Mouse (Mus musculus) lung, postnatal 14 days (tissue): ENCODE results near the gene Asic2.
"Not testable (repeated sequence)": the region's sequence is repeated elsewhere in the genome, so short reads cannot be mapped to it uniquely, and the experiment has no call there.

Source experiments
- DNase-seq: peaks from one replicate; pipeline ENCODE4 v3.0.0; 2021

Gene Asic2

DNA sequence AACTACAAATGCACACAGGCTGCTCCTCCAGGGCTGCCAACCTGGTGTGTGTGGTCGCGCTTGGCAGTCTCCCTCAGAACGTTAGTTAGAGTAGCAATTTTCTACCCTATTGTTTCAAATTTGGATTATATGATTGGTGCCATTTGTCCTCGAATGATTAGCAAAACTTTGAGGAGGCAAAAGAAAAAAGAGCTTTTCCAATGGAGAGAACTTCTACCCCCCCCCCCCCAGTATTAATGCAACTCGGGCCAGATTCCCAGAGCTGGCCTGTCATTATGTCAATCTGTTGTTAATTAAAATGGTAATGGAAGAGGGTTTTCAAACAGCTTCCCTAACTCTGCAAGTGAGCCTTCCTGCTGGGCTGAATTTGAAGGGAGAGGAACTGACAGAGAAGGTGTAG lies 690.9 kb downstream of the Asic2 start:
- no peak for DNase-seq

DNA sequence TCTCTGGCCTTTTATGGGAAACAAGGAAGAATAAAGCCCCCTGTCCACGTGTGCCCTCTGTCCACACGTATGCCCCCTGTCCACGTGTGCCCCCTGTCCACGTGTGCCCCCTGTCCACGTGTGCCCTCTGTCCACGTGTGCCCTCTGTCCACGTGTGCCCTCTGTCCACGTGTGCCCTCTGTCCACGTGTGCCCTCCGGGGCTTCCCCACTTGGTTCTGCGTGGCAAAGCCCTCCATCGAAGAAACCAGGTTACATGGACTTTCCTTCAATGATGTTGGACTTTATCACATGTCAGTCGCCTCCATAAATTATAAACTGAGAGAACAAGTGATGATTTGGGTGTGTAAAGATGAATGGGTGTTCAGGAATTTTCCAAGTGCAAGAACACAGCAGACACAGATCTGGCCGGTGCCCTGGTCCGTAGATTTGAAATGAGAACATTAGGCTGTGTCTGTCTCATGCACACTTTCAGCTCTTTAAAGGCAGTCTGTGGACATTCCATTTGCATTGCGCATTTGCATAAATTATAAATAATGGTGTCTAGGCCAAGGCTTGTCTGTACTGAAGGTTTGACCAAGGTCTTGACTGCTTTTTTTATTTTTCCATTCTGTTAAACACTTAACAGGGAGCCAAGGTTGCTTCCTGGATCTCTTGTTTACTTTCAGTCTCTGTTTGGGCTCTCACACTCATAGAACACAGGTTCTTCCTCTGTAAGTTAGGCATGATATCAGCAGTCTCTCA lies 695.4 kb downstream of the Asic2 start:
- DNase-seq, result no peak

DNA sequence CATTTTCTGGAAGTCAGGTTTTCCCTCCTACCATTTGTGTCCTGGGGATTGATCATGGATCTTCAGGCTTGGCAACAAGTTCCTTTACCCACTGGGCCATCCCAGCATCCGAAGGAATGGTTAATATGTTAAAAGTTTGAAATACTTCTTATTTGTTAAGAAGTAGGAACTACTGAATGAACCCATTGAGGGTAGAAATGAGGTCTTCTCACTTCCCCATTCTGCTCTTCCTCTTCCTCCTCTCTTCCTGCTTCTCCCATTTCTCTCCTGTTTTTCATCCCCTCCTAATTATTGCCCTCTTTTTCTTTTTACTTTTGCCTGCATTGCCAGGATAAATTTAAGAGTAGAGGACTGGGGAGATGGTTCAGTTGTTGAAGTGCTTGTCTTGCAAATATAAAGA lies 696.8 kb downstream of the Asic2 start:
- DNase-seq, result no peak

DNA sequence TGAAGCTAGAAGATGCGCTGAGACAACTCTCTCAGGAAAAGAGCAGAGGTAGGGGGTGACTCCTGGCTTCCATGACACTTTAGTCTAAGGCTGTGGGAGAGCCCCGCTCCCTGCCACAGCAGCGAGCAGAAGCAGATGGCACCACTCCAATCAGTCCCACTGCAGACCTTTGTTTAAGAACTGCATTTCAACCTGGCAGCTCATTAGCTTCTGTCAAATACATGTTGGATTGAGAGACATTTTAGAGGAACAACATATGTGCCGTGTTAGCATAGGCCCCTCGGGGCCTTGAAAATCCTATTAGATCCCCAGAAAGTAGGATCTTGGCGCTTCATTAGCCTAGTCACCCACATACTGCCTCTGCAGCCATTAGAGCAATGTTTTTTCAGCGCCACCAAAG lies 697.7 kb downstream of the Asic2 start:
- DNase-seq, result no peak

- no peak for DNase-seq
These were observed 704.5 kb downstream of the Asic2 start for GRCm38 (mm10) chr11:81263757-81264156.

- no peak for DNase-seq
These were observed 705.1 kb downstream of the Asic2 start for GRCm38 (mm10) chr11:81263193-81263592.

DNA sequence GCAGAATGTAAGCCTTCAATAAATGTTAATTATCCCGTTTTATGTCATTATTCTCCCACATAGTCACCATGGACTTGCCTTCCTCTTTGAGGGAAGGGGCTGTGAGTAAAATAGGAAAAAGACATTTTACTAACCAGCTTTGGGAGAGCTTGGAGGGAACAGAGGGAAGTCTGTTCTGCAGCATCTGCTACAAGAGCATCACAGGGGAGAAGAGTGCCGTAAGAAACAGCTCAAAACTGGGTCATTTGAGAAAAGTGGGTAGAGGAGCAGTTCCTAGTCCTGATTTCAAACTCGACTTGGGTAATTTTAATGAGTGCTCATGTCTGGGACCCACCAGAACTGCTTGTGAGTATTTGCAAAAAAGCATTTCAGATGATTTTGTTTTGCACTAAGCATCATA lies 707.0 kb downstream of the Asic2 start:
- no peak for DNase-seq

DNA sequence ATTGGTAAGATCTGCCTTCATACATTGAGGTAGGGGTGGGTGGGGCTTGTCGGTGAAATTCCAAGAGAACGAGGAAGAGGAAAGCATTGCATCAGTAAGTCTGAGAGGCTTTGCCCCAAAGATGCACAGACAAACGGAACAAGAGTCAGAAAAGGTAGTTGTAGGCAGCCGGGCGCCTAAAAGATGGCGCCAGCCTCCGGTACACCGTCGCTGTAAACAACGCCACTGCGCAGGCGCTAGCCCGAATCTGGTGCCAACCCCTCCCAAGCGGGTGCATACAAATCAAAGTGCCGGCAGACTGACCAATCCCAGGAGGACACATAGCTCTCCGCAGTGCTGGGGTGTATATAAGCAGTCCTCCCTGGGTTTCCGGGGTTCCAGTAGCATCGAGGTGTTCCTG lies 727.1 kb downstream of the Asic2 start:
- DNase-seq, result not testable (repeated sequence)

DNA sequence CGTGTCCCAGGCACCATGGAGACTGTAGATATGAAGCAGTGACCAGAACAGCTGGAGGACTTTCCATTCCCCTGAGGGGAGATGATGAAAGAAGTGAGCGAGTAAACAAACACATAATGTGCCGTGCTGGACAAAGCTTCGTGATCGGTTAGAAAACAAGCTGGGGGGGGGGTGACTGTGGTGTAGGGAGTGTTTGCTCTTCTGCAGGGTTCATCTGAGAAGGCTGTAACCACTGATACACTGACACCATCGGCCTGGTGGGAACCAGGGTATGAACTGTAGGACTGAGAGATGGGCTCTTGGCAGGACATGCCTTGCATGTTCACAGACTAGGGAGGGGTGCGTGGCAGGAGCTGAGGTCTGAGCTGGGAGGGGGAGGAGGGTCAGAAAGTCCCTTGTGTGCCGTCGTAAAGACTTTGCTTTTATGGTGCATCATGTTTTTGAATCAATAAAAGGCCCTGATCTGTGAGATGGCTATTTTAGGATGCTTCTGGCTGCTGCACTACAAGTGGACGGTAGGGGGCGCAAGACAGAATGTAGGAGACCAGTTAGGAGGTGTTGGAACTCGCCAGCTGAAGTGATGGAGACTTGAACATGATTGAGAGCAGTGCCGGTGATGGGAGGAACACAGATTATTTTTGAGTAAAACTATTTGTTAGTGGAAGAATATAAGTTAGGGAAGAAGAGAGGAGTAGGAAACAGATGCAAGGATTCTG lies 728.1 kb downstream of the Asic2 start:
- DNase-seq, result peak; percentile 44

DNA sequence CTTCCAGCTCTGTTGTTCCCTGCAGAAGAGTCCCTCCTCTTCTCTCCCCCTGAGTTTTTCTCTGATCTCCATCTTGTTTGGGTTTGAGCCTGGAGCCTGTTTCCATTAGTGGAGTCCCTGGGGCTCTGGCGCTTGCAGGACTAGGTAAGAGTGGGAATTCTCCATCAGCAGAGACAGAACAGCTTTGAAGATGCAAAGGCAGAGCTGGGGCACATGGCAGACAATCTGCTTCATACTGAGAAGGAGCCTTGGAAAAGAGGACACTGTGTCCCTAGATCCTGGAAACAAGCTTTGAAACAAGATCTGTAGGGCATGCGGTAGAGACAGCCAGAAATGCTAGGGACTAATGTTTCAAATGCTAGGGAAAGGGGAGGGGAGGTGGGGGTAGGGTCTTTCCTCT lies 729.2 kb downstream of the Asic2 start:
- DNase-seq, result no peak

DNA sequence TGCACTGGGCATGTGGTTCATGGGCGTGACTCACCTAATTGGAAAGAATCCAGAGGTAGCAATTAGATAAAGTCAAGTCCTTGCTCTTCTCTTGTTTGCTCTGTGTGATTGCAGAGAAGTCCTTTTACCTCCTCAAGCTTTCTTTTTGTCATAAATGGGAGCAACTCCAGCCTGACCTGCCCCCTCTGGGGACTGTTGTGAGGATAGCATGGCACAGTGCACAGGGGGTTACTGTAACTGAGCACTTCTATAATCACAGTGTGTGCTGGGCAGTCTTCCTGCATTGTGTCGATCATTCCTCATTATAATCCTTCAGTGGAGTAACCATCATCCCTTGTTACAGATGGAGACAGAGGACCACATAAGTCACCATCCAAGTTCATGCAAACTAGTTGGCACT lies 732.2 kb downstream of the Asic2 start:
- DNase-seq, result no peak

GRCm38 (mm10) chr11:81223361-81223760 lies 744.9 kb downstream of the Asic2 start:
- no peak for DNase-seq

GRCm38 (mm10) chr11:81220786-81221185 lies 747.5 kb downstream of the Asic2 start:
- DNase-seq, result no peak

GRCm38 (mm10) chr11:81205471-81205870 lies 762.8 kb downstream of the Asic2 start:
- no peak for DNase-seq

DNA sequence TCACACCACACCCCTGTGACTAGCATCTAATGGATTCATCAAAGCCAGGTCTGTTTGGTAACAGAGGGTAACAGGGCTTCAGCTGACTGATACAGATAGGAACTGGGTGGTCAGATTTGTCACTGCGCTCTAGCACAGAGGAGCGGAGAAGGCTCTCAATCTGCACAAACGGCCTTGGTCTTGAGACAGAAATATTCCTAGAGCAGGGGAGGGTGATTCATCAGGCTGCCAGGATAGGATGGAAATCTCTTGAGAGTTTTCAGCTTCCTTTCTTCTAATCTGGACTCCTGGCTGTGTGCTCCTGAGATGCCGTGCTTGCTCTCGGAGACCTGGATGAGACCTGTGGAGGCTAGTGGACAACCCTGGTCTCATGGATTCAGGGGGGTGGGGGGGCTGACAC lies 765.7 kb downstream of the Asic2 start:
- DNase-seq, result no peak

DNA sequence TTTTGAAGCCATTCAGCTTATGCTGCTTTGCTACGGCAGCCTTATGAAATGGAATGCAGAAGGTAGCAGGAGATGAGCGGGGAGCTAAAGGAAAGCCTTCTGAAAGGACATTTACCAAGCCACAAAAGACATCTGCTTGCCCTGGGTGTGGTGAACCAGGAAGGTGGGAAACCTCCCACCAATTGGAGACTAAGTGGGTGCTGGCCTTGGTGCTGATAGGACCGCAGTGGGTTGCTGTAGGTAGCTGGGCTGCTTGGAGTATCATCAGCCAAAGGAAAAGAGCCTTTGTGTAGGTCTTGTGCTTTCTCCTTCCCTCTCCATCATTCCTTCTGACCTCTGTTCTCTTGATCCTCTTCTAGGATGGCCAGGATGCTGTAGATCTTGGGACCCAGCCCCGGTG lies 774.4 kb downstream of the Asic2 start:
- no peak for DNase-seq

DNA sequence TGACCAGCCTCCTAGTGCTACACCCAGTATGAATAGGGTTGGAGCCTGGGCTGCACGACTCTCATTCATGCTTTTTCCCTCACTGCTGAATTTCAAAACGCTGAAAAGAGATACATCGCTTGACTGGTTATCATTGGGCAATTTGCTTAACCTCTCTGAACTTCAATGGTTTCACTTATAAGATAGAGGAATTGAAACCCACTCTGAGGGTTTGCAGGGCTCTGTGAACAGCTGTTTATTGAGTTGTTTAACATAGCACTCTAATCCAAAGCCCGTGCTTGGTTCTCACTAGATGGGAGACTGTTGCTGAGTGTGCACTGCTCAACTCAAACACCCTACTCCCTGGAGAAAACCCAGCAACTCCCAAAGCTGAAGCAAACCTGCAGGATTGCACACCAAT lies 776.1 kb downstream of the Asic2 start:
- no peak for DNase-seq

DNA sequence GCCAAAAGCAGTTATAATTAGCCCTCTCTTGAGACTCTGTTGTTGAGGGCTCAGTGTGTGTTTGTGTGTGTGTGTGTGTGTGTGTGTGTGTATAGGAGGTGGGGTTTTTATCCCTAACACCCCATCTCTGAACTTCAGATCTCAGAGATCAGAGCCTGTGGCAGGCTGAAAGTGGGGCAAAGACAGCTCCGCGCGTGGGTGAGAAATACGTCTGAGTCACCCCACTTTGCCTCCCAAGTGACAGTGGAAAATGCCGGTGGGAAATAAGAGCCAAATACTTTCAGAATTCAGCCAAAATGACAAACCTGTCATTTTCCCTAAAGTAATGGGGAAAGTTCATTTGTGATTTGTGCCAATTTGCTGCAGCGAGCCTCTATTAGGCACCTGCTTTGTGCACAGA lies 779.2 kb downstream of the Asic2 start:
- DNase-seq, result no peak

DNA sequence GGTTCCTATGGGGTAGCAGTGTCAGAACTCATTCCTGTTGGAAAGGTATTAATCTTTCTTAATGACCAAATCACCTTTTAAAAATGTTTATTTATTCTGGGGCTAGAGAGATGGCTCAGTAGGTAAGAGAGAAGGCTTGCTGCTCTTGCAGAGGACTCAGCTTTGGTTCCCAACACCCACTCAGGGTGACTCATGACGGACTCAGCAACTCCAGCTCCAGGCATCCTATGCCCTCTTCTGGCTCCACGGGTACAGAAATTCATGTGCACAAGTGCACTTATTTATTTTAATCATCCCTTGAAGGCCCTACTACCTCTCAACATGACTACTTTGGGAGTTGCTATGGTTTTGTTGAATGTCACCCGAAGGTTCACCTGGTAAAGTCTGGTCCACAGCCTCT lies 780.4 kb downstream of the Asic2 start:
- DNase-seq, result no peak

DNA sequence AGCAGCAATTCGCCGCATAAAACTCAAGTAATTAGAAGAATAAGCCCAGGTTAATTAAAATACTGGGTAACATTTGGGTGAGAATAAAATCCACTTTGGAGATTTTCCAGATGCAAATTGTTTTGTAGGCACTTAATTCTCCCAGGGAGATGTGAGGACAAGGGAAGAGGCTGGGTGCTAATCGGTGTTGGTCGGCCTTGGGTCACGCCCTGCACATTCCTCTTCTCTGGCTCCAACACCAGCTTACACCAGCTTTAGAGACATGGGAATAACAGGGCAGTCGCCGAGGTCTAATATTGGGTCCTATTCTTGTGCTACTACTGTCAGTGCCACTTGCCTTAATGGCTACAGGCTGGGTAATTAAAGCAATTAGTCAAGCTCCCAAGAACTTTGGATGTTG lies 783.5 kb downstream of the Asic2 start:
- DNase-seq, result no peak

DNA sequence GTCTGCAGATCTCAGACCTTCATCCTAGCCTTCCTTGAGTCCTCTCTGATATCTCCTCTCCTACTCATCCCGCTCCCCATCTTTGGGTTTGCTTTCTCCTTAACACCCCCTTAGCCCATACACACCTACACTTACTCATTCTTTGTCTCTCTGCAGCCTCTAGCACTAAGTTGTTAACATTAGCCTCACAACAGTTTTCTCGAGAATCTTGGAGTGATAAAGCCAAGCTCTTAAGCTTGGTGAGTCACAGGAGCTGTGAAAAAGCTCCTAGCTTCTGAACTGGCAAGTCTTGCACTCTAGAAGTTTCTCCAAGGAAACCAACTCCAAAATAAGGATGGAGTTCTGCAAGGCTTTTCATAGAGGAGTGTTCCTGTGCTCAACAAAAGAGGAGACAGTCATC lies 803.4 kb downstream of the Asic2 start:
- no peak for DNase-seq

- DNase-seq, result no peak
These were observed 805.2 kb downstream of the Asic2 start for GRCm38 (mm10) chr11:81163056-81163455.

- DNase-seq, result no peak
These were observed 814.4 kb downstream of the Asic2 start for GRCm38 (mm10) chr11:81153841-81154240.

DNA sequence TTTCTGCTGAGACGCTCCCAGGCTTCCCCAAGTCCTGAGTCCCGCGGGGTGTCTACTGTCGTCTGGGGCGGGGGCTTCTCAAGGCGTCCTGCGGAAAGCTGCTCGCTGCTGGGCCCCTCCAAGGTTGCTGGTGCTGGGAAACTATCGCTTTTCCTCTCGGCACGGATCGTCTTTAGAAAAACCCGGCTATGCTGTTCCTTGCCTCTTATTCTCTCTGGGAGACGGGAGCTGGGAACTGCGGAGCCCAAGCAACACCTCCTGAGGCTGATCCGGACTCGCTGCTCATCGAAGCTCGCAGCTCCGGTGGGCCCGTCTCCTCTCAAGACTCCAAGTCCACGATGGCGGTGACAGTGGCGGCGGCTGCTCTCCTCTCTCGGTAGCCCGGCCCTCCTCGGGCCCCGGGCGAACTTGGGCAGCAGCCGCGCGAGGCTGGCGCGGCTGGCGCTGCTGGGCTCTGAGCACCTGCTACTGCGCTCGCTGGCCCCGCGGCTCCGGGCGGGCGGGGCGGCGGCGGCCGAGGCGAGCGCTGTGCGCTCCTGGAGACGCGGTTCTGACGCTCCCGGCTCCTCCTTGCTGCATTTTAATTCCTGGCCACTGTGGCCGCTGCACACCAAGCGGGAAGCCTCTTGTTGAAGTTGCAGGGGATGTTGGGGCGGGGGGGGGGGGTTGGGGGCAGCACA lies 815.0 kb downstream of the Asic2 start:
- DNase-seq, result no peak
